Mouse (Mus musculus) naive thymus-derived CD4-positive, alpha-beta T cell, adult 5 months (primary cell): Measurements from ENCODE around the gene Syt3. TPM values are rescaled to one million over a fixed set of nuclear protein-coding genes. Genes with fewer than 3 reads are reported as not detected.

Experiments
- polyA plus RNA-seq: library from polyadenylated mRNA; unstranded; fragments of 100-300 nt; shearing (Covaris generic); gene quantifications from one replicate; pipeline ENCODE4 v1.2.1, GENCODE M21; 2017

The Syt3 gene
- polyA plus RNA-seq = 0.49 TPM

GRCm38 (mm10) chr7:44383980-44384715 is at the start of gene Syt3:
TSS of gene Syt3 (plus strand) at chr7:44384102.

GRCm38 (mm10) chr7:44385720-44386119 is 1.8 kb downstream of the Syt3 start, which contains the start of gene 1700008O03Rik:
TSS of gene 1700008O03Rik (minus strand) at chr7:44385820.

GRCm38 (mm10) chr7:44428968-44429521 is 45.1 kb downstream of the Syt3 start, which contains the start of gene Lrrc4b:
TSS of gene Lrrc4b (plus strand) at chr7:44429018.

Other genes with a start within 250 kb of the Syt3 start
- not detected for gene Klk1b16, start 247.3 kb upstream of the Syt3 start, polyA plus RNA-seq
- gene Klk1b24, start 195.9 kb upstream of the Syt3 start, polyA plus RNA-seq = not detected
- gene Klk1b3, start 185.9 kb upstream of the Syt3 start, polyA plus RNA-seq = not detected
- not detected for gene Klk1b4, start 176.7 kb upstream of the Syt3 start, polyA plus RNA-seq
- not detected for gene Klk1b5, start 168.2 kb upstream of the Syt3 start, polyA plus RNA-seq
- not detected for gene Klk1, start 158.7 kb upstream of the Syt3 start, polyA plus RNA-seq
- not detected for gene Gm36864, start 147.9 kb upstream of the Syt3 start, polyA plus RNA-seq
- gene 1700028J19Rik, start 137.4 kb upstream of the Syt3 start, polyA plus RNA-seq = 1.1 TPM
- gene 2410002F23Rik, start 137.4 kb upstream of the Syt3 start, polyA plus RNA-seq = 266 TPM
- gene Acp4, start 126.7 kb upstream of the Syt3 start, polyA plus RNA-seq = not detected
- not detected for gene Gm15517, start 122.7 kb upstream of the Syt3 start, polyA plus RNA-seq
- gene Clec11a, start 77.2 kb upstream of the Syt3 start, polyA plus RNA-seq = 0.46 TPM
- 0.09 TPM for gene Shank1, start 73.8 kb upstream of the Syt3 start, polyA plus RNA-seq
- gene 1700008O03Rik, start 1.7 kb downstream of the Syt3 start, polyA plus RNA-seq = 0.66 TPM
- not detected for gene Lrrc4b, start 44.9 kb downstream of the Syt3 start, polyA plus RNA-seq
- gene Aspdh, start 81.3 kb downstream of the Syt3 start, polyA plus RNA-seq = not detected
- gene Josd2, start 83.9 kb downstream of the Syt3 start, polyA plus RNA-seq = 69.6 TPM
- gene Emc10, start 112.4 kb downstream of the Syt3 start, polyA plus RNA-seq = 180 TPM
- 3.1 TPM for gene Fam71e1, start 112.5 kb downstream of the Syt3 start, polyA plus RNA-seq
- not detected for gene Mybpc2, start 140.6 kb downstream of the Syt3 start, polyA plus RNA-seq
- not detected for gene Spib, start 148.0 kb downstream of the Syt3 start, polyA plus RNA-seq
- gene Pold1, start 164.7 kb downstream of the Syt3 start, polyA plus RNA-seq = 59.9 TPM
- gene Nr1h2, start 169.8 kb downstream of the Syt3 start, polyA plus RNA-seq = 222 TPM
- gene Napsa, start 188.3 kb downstream of the Syt3 start, polyA plus RNA-seq = not detected
- gene Kcnc3, start 206.6 kb downstream of the Syt3 start, polyA plus RNA-seq = not detected